Mouse (Mus musculus): Measurements from ENCODE around the gene Ticrr. TPM values are rescaled to one million over a fixed set of nuclear protein-coding genes. Genes with fewer than 3 reads are reported as not detected.

Ticrr gene
- total RNA-seq, 4 experiments from 2014 or later = 0.09 to 0.20 TPM; not detected in 2

- no peak for DNase-seq (ENCODE audit: low spot score in 2 of 2)
Observed at GRCm38 (mm10) chr7:79744585-79744984, 84.6 kb downstream of the Ticrr start.

- no peak for DNase-seq (ENCODE audit: low spot score in 2 of 2)
Observed at GRCm38 (mm10) chr7:79747659-79748058, 87.7 kb downstream of the Ticrr start.

Other genes starting within 250 kb of the Ticrr start
- gene Polg, start 193.8 kb upstream of the Ticrr start, total RNA-seq (2022) = 100 to 1,000 TPM in 1 of 4 experiments, 10 to 100 TPM in 3; 87.5 to 101 (median 95.1) TPM
- gene Rhcg, start 42.5 kb upstream of the Ticrr start, total RNA-seq (2022) = 1 to 10 TPM in 1 of 4 experiments, under 1 TPM in 3; 0.59 to 2.7 (median 0.81) TPM
- gene Kif7, start 55.5 kb downstream of the Ticrr start, total RNA-seq (2022) = 1 to 10 TPM; 1.3 to 2.7 (median 1.9) TPM
- under 1 TPM in 3 of 4 experiments, not detected in 1; 0.21 to 0.93 (median 0.31) TPM for gene Plin1, start 72.7 kb downstream of the Ticrr start, total RNA-seq (2022)
- 10 to 100 TPM; 10.1 to 14.3 (median 10.6) TPM for gene Pex11a, start 82.9 kb downstream of the Ticrr start, total RNA-seq (2022)
- under 1 TPM; 0.26 to 0.43 (median 0.39) TPM for gene Wdr93, start 83.0 kb downstream of the Ticrr start, total RNA-seq (2022)
- gene Mesp1, start 133.6 kb downstream of the Ticrr start, total RNA-seq (2022) = not detected
- gene Mesp2, start 150.5 kb downstream of the Ticrr start, total RNA-seq (2022) = 1 to 10 TPM in 3 of 4 experiments, under 1 TPM in 1; 0.87 to 2.0 (median 1.6) TPM
- gene Anpep, start 200.9 kb downstream of the Ticrr start, total RNA-seq (2022) = 1 to 10 TPM; 4.3 to 5.5 (median 4.5) TPM

All from layer of hippocampus, adult 8-10 months (tissue).